Mouse (Mus musculus) embryonic facial prominence, embryonic 14.5 days (tissue): Measurements from ENCODE around the gene Trmt13. TPM values are rescaled to one million over a fixed set of nuclear protein-coding genes. Genes with fewer than 3 reads are reported as not detected.
"Not testable (repeated sequence)": the region's sequence is repeated elsewhere in the genome, so short reads cannot be mapped to it uniquely, and the experiment has no call there.

Experiments
- ATAC-seq: fragments of 200-750 bp; cut with Nextera tagmentation; 2 replicates; pipeline ENCODE4 v1.8.0; 2017; ENCODE audit warnings: low read depth, moderate number of reproducible peaks, moderate TSS enrichment
- DNase-seq: peaks from one replicate; pipeline ENCODE4 v3.0.0-alpha.2; 2015; ENCODE audit warnings: low spot score
- H3K27ac ChIP-seq: fragments of 300-500 bp; sonication (generic); replicated peaks from 2 replicates; pipeline ENCODE4 v1.5.1; 2014; ENCODE audit warnings: low read depth, mild to moderate bottlenecking, low read length, moderate library complexity
- H3K27me3 ChIP-seq: fragments of 300-500 bp; sonication (generic); replicated peaks from 2 replicates; pipeline ENCODE4 v1.6.1; 2014; ENCODE audit warnings: low read length; ENCODE audit not compliant: control insufficient read depth, insufficient read depth
- H3K36me3 ChIP-seq: fragments of 300-500 bp; sonication (generic); 2 replicates; pipeline ENCODE4 v1.6.1; 2014; ENCODE audit warnings: low read length, mixed read lengths; ENCODE audit not compliant: control insufficient read depth, insufficient read depth
- H3K4me1 ChIP-seq: fragments of 300-500 bp; sonication (generic); 2 replicates; pipeline ENCODE4 v1.6.1; 2014; ENCODE audit warnings: antibody characterized with exemption, low read length; ENCODE audit not compliant: control insufficient read depth, insufficient read depth
- H3K4me2 ChIP-seq: fragments of 300-500 bp; sonication (generic); 2 replicates; pipeline ENCODE4 v1.6.1; 2014; ENCODE audit warnings: low read depth, mild to moderate bottlenecking, low read length, moderate library complexity, mixed read lengths
- H3K4me3 ChIP-seq: fragments of 300-500 bp; sonication (generic); 2 replicates; pipeline ENCODE4 v1.5.1; 2014; ENCODE audit warnings: low read depth, mild to moderate bottlenecking, low read length
- H3K9ac ChIP-seq: fragments of 300-500 bp; sonication (generic); 2 replicates; pipeline ENCODE4 v1.6.1; 2014; ENCODE audit warnings: low read depth, mild to moderate bottlenecking, low read length, moderate library complexity, mixed read lengths
- H3K9me3 ChIP-seq: fragments of 300-500 bp; sonication (generic); 2 replicates; pipeline ENCODE4 v1.6.1; 2016; ENCODE audit warnings: low read length; ENCODE audit not compliant: control insufficient read depth
- WGBS: fragments of 180-500 bp; shearing (Covaris S2); extraction: QIAGEN DNeasy Blood & Tissue Kit; methylation state at CpG from one replicate; pipeline ENCODE4 v1.1.7; 2014; 5-methylcytosine and 5-hydroxymethylcytosine counted together
- polyA plus RNA-seq: library from polyadenylated mRNA; unstranded; fragments of >200 nt; fragmentation: Nextera tagmentation; extraction: Ambion mirVana; gene quantifications from 2 replicates; pipeline ENCODE4 v1.2.1, GENCODE M21; 2014

Gene Trmt13
- polyA plus RNA-seq: 17.5 and 20.1 TPM in 2 replicates

DNA sequence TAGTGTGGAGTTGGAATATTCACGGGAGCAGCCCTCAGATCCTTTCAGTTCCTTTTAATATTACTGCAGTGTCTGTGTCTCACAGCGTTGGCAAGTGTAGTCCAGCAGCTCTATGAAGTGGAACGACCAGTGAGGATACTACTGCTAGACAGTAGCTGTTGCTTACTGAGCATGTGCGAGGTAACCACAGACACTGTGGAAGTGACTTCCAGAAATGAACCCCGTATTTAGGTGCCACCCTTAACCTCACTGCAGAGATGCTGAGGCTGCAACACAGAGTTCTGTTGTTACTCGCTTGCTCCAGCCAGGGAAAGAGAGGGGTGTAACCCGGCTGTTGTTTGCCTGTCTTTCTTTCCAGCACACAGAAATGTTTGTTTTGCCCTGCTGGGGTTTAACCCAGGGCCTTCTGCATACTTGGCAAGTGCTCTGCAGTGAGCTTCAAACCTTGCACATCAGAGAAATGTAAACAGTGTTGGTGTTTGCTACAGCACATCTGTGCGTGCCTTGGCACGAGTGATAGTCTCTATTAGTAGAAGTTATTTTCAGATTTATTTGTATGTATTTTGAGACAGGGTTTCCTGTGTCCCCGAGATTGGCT lies at the start of gene Trmt13:
Gene Trmt13, minus strand, starts transcription at position 293 of the 598 bp plus-strand sequence.
- no peak within 1 kb of the TSS for H3K4me2 ChIP-seq
- no peak within 1 kb of the TSS for H3K4me3 ChIP-seq
- H3K36me3 ChIP-seq: peaks cover 56% of the 10 kb centered on the region
- ATAC-seq (peak; percentile 55), DNase-seq (peak; percentile 47)
- 84% methylated on average over 10 of the region's 10 CpGs for WGBS
- no peaks in the 10 kb centered on the region for H3K4me1 ChIP-seq
- no peak within 1 kb of the TSS for H3K9ac ChIP-seq
- H3K9me3 ChIP-seq: no peaks in the 10 kb centered on the region
- no peaks in the 10 kb centered on the region for H3K27me3 ChIP-seq
- no peak within 1 kb of the TSS for H3K27ac ChIP-seq

DNA sequence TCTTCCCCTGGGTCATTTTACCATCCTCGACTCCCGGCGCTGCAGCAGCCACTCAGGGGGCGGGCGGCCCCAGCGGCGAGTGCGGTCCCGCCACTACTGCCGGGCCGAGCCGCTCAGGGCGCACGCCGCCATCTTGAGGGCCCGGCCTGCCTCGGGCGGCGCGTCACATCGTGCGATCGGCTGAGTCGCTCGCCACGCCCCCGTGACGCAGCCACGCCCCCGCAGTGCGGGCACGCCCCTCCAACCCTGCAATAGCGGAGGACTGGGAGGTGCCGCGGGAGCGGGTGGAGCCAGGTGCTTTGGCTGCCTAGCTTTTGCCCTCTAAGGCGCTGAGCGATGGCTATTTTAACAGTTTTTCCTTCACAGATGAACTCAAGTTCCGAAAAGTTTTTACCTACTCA lies 48.1 kb upstream of the Trmt13 start, which contains the start of gene Mfsd14a:
Gene Mfsd14a, minus strand, starts transcription at position 215 of the 401 bp plus-strand sequence.
- Histone ChIP-seq H3K27ac (peak within 1 kb of the TSS; percentile 95), H3K4me2 (peak within 1 kb of the TSS; percentile 72), H3K27me3 (no peaks in the 10 kb centered on the region), H3K9me3 (no peaks in the 10 kb centered on the region), H3K4me1 (peaks cover 30% of the 10 kb centered on the region), H3K4me3 (peak within 1 kb of the TSS; percentile 95), H3K9ac (peak within 1 kb of the TSS; percentile 98), H3K36me3 (0 out of 2 replicates have a peak, but pooled peaks cover 1% of the 10 kb centered on the region)
- peak; percentile 99 for ATAC-seq
- WGBS: under 1% methylated on average over 38 of the region's 39 CpGs
- DNase-seq: peak; percentile 97

DNA sequence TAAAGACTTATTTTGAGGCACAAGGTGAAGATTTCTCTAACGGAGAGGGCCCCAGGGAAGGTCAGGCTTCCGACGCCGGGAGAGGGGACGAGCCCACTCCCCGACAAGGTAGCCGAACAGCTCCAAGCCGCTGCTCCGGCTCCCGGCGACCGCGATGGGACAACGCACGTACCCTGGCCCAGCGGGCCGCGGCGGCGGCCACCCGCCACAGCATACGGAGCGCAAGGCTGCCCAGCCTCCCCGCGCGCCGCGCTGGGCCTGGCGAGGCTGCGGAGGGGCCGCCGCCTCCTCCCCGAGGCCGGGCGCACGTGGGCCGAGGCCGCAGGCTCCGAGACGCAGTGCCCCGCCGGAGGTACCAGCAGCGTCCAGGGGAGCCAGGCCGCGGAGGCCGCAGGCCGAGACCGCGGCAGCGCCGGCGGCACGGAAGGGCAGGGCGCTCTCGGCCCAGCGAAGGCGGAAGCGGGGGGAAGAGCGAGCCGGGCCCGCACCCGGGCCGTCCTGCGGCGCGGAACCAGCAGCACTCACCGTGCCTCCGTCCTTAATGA lies 47.6 kb upstream of the Trmt13 start:
- Histone ChIP-seq H3K9me3 (no peaks in the 10 kb centered on the region), H3K4me2 (peak overlapping the region; percentile 72), H3K27me3 (no peaks in the 10 kb centered on the region), H3K9ac (peak overlapping the region; percentile 98), H3K4me1 (peaks cover 34% of the 10 kb centered on the region), H3K36me3 (no peaks in the 10 kb centered on the region), H3K4me3 (peak overlapping the region; percentile 95), H3K27ac (peak overlapping the region; percentile 95)
- WGBS: 0% methylated on average over 24 of the region's 68 CpGs
- DNase-seq (no peak), ATAC-seq (peak; percentile 86)

DNA sequence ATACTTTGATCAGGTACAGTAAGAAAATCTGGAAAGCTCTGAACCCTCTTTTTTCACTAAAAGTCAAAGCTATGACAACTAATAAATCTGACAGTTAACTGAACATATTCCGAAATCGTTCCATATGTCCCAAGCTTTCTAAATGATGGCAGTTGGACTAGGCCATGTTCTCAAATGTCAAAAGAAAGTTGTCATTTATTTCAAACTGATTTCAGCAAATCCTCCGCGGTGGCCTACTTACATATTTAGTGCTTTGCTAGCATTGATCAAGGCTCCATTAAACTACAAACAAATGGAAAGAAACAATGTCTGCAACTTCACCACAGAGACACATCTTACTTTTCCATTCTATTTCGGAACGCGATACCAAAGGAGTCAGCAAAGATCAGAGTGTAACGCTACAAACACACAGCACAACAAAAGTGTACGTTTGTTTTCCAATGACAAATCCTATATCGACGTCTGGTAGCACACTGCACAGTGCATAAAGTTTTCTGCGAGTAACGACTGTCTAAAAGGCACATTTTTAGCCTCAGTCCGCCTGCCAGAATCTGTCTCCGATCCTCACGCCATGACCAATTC lies 47.0 kb upstream of the Trmt13 start:
- H3K36me3 ChIP-seq: no peaks in the 10 kb centered on the region
- no peaks in the 10 kb centered on the region for H3K9me3 ChIP-seq
- WGBS: 3% methylated on average over 16 of the region's 16 CpGs
- peak overlapping the region; percentile 72 for H3K4me2 ChIP-seq
- H3K4me1 ChIP-seq: peaks cover 34% of the 10 kb centered on the region
- H3K27ac ChIP-seq: peak overlapping the region; percentile 95
- peak overlapping the region; percentile 98 for H3K9ac ChIP-seq
- peak overlapping the region; percentile 95 for H3K4me3 ChIP-seq
- no peak for ATAC-seq
- H3K27me3 ChIP-seq: no peaks in the 10 kb centered on the region
- peak; percentile 9 for DNase-seq

DNA sequence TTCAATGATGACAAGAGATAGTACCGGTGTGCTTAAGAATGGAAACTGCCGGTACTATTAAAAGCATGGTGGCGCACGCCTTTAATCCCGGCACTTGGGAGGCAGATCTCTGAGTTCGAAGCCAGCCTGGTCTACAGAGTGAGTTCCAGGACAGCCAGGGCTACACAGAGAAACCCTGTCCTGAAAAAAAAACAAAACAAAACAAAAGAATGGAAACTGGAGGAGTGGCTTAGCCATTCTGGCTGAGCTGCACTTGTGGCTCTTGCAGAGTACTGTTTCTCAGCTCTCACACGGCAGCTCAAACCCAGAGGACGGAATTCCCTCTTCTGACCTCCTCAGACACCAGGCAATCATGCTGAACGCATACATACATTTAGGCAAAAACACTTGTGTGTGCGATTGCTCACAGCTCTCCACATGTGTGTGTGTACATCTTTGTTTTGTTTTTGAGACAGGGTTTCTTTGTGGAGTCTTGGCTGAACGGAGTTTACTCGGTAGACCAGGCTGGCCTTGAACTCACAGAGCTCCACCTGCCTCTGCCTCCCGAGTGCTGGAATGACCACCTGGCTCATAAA lies 45.6 kb upstream of the Trmt13 start:
- Histone ChIP-seq H3K4me2 (peak overlapping the region; percentile 72), H3K27me3 (no peaks in the 10 kb centered on the region), H3K4me3 (no peak overlapping the region), H3K9ac (no peak overlapping the region), H3K9me3 (no peaks in the 10 kb centered on the region), H3K36me3 (no peaks in the 10 kb centered on the region), H3K27ac (no peak overlapping the region), H3K4me1 (peaks cover 37% of the 10 kb centered on the region)
- ATAC-seq (no peak), DNase-seq (no peak)
- 80% methylated on average over 13 of the region's 13 CpGs for WGBS

DNA sequence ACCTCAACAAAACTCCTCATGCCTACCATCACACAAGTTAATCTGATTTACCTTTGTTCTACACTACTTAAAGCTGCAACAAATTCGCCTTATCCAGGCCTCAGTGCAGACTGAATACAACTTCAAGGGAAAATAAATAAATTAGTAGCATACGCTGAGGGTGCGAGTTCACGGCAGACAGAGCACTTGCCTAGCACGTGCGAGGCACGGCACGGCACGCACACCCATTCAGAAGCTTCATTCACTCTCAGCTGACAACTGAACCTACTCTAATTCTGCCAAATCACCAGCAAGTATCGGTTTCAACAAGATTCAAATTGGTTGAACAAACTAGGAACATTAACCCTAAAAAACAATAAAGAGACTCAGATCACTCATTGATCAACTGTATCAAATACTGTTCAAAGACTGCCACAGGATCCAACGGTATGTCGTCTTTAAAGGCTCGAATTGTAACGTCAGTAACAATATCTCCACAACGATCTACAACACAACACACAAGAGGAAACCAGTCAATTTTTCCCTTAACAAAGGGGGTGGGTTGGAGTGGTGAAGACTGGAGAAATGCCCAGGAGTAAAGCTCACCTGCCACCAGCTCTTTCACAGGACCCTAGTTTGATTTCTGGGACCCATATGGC lies 44.7 kb upstream of the Trmt13 start:
- DNase-seq (no peak), ATAC-seq (no peak)
- H3K4me1 ChIP-seq: peaks cover 37% of the 10 kb centered on the region
- H3K9ac ChIP-seq: no peak overlapping the region
- H3K36me3 ChIP-seq: no peaks in the 10 kb centered on the region
- WGBS: 46% methylated on average over 15 of the region's 15 CpGs
- no peak overlapping the region for H3K27ac ChIP-seq
- H3K9me3 ChIP-seq: no peaks in the 10 kb centered on the region
- 0 out of 2 replicates have a peak overlapping the region, but pooled peaks have one; percentile 11 for H3K4me2 ChIP-seq
- no peaks in the 10 kb centered on the region for H3K27me3 ChIP-seq
- no peak overlapping the region for H3K4me3 ChIP-seq

DNA sequence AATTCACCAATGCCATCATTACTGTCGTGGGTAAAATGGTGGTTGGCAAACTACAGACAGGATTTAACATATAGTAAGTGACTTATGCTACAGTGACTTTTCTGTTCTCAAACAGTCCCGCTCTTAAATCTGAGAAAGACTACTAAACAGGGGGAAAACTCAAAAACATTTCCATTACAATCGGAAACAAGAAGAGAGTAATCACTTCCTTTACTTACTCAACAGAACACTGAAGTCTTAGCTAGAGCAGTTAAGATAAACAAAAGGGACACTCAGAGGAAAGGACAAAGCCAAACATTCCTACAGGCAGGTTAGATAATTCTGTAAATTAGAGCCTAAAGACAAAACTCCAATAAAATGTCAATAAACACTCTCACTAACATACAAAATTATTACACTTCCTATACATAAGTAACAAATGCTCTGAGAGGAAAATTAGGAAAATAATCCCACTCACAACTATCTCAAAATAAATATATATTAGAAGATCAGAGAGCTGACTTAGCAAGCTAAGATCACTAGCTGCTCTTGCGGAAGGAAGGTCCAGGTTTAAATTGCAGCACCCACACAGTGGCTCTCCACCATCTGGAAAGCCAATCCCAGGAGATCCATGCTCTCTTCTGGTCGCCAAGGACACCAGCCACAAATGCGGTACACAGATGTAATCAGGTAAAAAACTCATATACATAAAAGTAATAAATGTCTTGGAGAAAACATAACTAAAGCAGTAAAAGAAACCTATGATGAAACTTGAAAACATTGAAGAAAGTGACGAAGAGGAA lies 42.0 kb upstream of the Trmt13 start:
- no peak for DNase-seq
- no peak overlapping the region for H3K27ac ChIP-seq
- no peak overlapping the region for H3K4me3 ChIP-seq
- H3K4me1 ChIP-seq: peaks cover 34% of the 10 kb centered on the region
- H3K4me2 ChIP-seq: no peak overlapping the region
- H3K27me3 ChIP-seq: no peaks in the 10 kb centered on the region
- H3K36me3 ChIP-seq: no peaks in the 10 kb centered on the region
- WGBS: 77% methylated on average over 7 of the region's 7 CpGs
- ATAC-seq: no peak
- no peaks in the 10 kb centered on the region for H3K9me3 ChIP-seq
- H3K9ac ChIP-seq: no peak overlapping the region

DNA sequence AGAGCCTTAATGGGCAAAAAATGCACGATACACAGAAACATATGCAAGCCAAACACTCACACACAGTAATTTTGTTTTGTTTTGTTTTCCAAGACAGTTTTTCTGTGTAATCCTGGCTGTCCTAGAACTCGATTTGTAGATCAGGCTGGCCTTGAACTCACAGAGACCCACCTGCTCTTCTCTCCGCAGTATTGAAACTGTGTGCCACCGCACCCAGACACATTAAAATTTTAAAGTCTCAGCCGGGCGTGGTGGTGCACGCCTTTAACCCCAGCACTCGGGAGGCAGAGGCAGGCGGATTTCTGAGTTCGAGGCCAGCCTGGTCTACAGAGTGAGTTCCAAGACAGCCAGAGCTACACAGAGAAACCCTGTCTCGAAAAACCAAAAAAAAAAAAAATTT lies 39.7 kb upstream of the Trmt13 start:
- H3K27ac ChIP-seq, H3K4me3 ChIP-seq, DNase-seq, H3K4me2 ChIP-seq, H3K27me3 ChIP-seq, H3K9ac ChIP-seq, ATAC-seq, H3K9me3 ChIP-seq: not testable (repeated sequence)
- Histone ChIP-seq H3K4me1 (peaks cover 16% of the 10 kb centered on the region), H3K36me3 (peaks cover 16% of the 10 kb centered on the region; the same call in 1 of the 2 replicates)
- WGBS: 92% methylated on average over 11 of the region's 11 CpGs
